Mouse (Mus musculus): Measurements from ENCODE around the gene Zfp408. TPM values are rescaled to one million over a fixed set of nuclear protein-coding genes. Genes with fewer than 3 reads are reported as not detected.

Zfp408 gene
- polyA plus RNA-seq (2014; fragmentation: Nextera tagmentation; extraction: Ambion mirVana): 7.4 and 12.5 TPM in 2 replicates

- ATAC-seq (ENCODE audit: low FRiP score, low TSS enrichment): peak; percentile 90
- H3K27ac ChIP-seq (ENCODE audit: low read depth, low read length): peak within 1 kb of the TSS; percentile 82
- H3K9me3 ChIP-seq (ENCODE audit: control insufficient read depth, low read length): no peaks in the 10 kb centered on the region
- H3K4me2 ChIP-seq (replicated peaks; ENCODE audit: low read depth, low read length): peak within 1 kb of the TSS; percentile 87
- peaks cover 26% of the 10 kb centered on the region for H3K4me1 ChIP-seq (ENCODE audit: control insufficient read depth, insufficient read depth, low read length)
- H3K27me3 ChIP-seq (ENCODE audit: control insufficient read depth, insufficient read depth, low read length): no peaks in the 10 kb centered on the region
- WGBS: under 1% methylated on average over 44 of the region's 44 CpGs
- H3K9ac ChIP-seq (ENCODE audit: low read depth, low read length): peak within 1 kb of the TSS; percentile 82
- H3K36me3 ChIP-seq (ENCODE audit: control insufficient read depth, insufficient read depth, low read length): peaks cover 42% of the 10 kb centered on the region
- H3K4me3 ChIP-seq (ENCODE audit: low read length): peak within 1 kb of the TSS; percentile 89
These were observed at the start of gene Zfp408, which contains the start of gene Arhgap1 for GRCm38 (mm10) chr2:91649553-91650359. Zfp408 (minus strand) TSS chr2:91649791. Arhgap1 (plus strand) TSS chr2:91649860.

DNA sequence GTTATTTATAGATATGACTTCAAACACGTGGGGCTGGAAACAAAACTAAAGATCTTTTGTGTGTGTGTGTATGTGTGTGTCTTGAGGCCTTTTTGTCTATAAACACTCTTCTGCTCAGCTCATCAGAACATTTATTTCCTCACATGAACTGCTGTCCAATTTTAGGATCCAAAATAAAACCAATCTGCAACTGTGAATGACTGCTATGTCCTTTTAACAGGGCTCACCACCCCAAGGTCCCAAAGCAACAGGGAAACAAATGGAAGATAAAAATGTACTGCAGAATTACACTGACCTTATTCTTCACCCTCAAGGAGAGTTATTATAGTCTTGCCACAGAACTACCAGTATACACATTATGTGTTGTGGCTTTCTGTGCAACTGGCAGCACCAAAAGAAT is 49.6 kb upstream of the Zfp408 start:
- no peaks in the 10 kb centered on the region for H3K27me3 ChIP-seq (ENCODE audit: control insufficient read depth, insufficient read depth, low read length)
- no peak overlapping the region for H3K27ac ChIP-seq (ENCODE audit: low read depth, low read length)
- H3K4me2 ChIP-seq (replicated peaks; ENCODE audit: low read depth, low read length): no peak overlapping the region
- no peak overlapping the region for H3K4me3 ChIP-seq (ENCODE audit: low read length)
- WGBS: 70% methylated on average over 1 of the region's 1 CpGs
- no peak overlapping the region for H3K9ac ChIP-seq (ENCODE audit: low read depth, low read length)
- no peak for ATAC-seq (ENCODE audit: low FRiP score, low TSS enrichment)
- no peaks in the 10 kb centered on the region for H3K4me1 ChIP-seq (ENCODE audit: control insufficient read depth, insufficient read depth, low read length)
- no peaks in the 10 kb centered on the region for H3K9me3 ChIP-seq (ENCODE audit: control insufficient read depth, low read length)
- H3K36me3 ChIP-seq (ENCODE audit: control insufficient read depth, insufficient read depth, low read length): peaks cover 8% of the 10 kb centered on the region; the same call in 1 of the 2 replicates

GRCm38 (mm10) chr2:91696225-91696590 is 46.6 kb upstream of the Zfp408 start:
- WGBS: 90% methylated on average over 1 of the region's 1 CpGs
- Histone ChIP-seq H3K4me2 (replicated peaks; ENCODE audit: low read depth, low read length) (no peak overlapping the region), H3K4me3 (ENCODE audit: low read length) (no peak overlapping the region), H3K36me3 (ENCODE audit: control insufficient read depth, insufficient read depth, low read length) (peaks cover 13% of the 10 kb centered on the region; the same call in 1 of the 2 replicates), H3K9me3 (ENCODE audit: control insufficient read depth, low read length) (no peaks in the 10 kb centered on the region), H3K27me3 (ENCODE audit: control insufficient read depth, insufficient read depth, low read length) (no peaks in the 10 kb centered on the region), H3K9ac (ENCODE audit: low read depth, low read length) (no peak overlapping the region), H3K27ac (ENCODE audit: low read depth, low read length) (no peak overlapping the region), H3K4me1 (ENCODE audit: control insufficient read depth, insufficient read depth, low read length) (no peaks in the 10 kb centered on the region)
- ATAC-seq (ENCODE audit: low FRiP score, low TSS enrichment): no peak

DNA sequence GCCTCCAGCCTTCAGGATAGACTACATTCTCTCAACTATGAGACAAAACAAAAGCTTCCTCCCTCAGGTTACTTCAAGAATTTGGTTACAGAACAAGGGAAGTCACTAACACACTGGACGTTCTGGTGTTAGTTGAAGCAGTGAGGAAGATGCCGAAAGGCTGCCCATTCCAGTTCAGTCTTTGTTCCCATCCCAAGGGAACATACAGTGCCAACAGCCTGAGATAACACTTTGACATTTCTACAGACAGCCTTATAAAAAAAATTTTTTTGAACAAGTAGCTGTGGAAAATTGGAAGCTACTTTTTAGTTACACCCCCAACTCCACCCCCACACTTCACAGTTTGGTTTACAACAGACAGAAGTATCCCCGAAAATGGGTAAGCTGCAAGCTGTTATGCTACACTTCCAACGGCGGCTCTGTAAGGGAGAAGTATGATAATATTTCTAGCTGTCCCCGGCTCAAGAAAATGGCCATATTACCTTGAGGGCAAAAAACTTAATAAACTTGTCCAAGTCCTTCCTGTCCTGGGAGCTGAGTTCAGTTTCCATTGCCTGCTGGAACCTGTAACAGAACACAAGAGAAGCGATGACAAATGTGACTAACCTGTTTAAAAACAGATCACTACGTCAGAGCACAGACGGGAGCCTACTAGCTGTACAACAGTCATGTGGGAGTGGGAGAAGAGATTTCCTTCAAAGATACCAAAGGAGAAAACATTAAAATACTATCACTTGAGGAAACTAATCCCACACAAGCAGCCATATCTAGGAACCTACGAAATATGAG is 46.0 kb upstream of the Zfp408 start:
- Histone ChIP-seq H3K9me3 (ENCODE audit: control insufficient read depth, low read length) (no peaks in the 10 kb centered on the region), H3K4me1 (ENCODE audit: control insufficient read depth, insufficient read depth, low read length) (no peaks in the 10 kb centered on the region), H3K27ac (ENCODE audit: low read depth, low read length) (no peak overlapping the region), H3K36me3 (ENCODE audit: control insufficient read depth, insufficient read depth, low read length) (peaks cover 16% of the 10 kb centered on the region), H3K9ac (ENCODE audit: low read depth, low read length) (no peak overlapping the region), H3K27me3 (ENCODE audit: control insufficient read depth, insufficient read depth, low read length) (no peaks in the 10 kb centered on the region), H3K4me2 (replicated peaks; ENCODE audit: low read depth, low read length) (no peak overlapping the region), H3K4me3 (ENCODE audit: low read length) (no peak overlapping the region)
- ATAC-seq (ENCODE audit: low FRiP score, low TSS enrichment): no peak
- WGBS: 87% methylated on average over 10 of the region's 10 CpGs

- WGBS: 89% methylated on average over 7 of the region's 7 CpGs
- Histone ChIP-seq H3K27ac (ENCODE audit: low read depth, low read length) (no peak overlapping the region), H3K4me1 (ENCODE audit: control insufficient read depth, insufficient read depth, low read length) (no peaks in the 10 kb centered on the region), H3K27me3 (ENCODE audit: control insufficient read depth, insufficient read depth, low read length) (no peaks in the 10 kb centered on the region), H3K4me2 (replicated peaks; ENCODE audit: low read depth, low read length) (no peak overlapping the region), H3K9ac (ENCODE audit: low read depth, low read length) (no peak overlapping the region), H3K36me3 (ENCODE audit: control insufficient read depth, insufficient read depth, low read length) (peaks cover 34% of the 10 kb centered on the region), H3K9me3 (ENCODE audit: control insufficient read depth, low read length) (no peaks in the 10 kb centered on the region), H3K4me3 (ENCODE audit: low read length) (no peak overlapping the region)
- ATAC-seq (ENCODE audit: low FRiP score, low TSS enrichment): no peak
These were observed 39.9 kb upstream of the Zfp408 start for GRCm38 (mm10) chr2:91689452-91689851.

GRCm38 (mm10) chr2:91683919-91684318 is 34.3 kb upstream of the Zfp408 start:
- Histone ChIP-seq H3K4me2 (replicated peaks; ENCODE audit: low read depth, low read length) (no peak overlapping the region), H3K36me3 (ENCODE audit: control insufficient read depth, insufficient read depth, low read length) (peaks cover 51% of the 10 kb centered on the region), H3K27me3 (ENCODE audit: control insufficient read depth, insufficient read depth, low read length) (no peaks in the 10 kb centered on the region), H3K27ac (ENCODE audit: low read depth, low read length) (no peak overlapping the region), H3K4me3 (ENCODE audit: low read length) (no peak overlapping the region), H3K9me3 (ENCODE audit: control insufficient read depth, low read length) (no peaks in the 10 kb centered on the region), H3K4me1 (ENCODE audit: control insufficient read depth, insufficient read depth, low read length) (no peaks in the 10 kb centered on the region), H3K9ac (ENCODE audit: low read depth, low read length) (no peak overlapping the region)
- ATAC-seq (ENCODE audit: low FRiP score, low TSS enrichment): no peak
- WGBS: 80% methylated on average over 8 of the region's 8 CpGs

DNA sequence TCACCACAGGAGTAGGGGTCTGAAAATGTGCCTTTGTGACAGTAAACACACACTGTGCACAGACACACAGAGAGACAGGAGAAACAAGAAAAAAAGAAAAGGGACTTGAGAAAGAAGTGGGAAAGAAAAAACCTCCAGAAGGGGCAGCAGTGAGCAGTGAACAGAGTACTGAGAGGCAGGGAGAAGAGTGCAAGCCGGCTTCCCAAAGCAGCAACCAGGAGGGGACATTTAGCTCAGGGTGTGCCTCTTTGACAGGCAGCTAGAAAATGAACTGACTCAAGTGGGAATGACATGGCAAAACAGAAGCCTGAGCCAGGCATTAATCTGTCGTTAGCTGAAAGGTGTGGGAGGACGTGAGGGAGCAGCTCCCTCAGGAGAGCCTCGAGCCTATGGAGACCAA is 33.3 kb upstream of the Zfp408 start:
- no peak overlapping the region for H3K9ac ChIP-seq (ENCODE audit: low read depth, low read length)
- no peak for ATAC-seq (ENCODE audit: low FRiP score, low TSS enrichment)
- no peak overlapping the region for H3K4me3 ChIP-seq (ENCODE audit: low read length)
- no peak overlapping the region for H3K27ac ChIP-seq (ENCODE audit: low read depth, low read length)
- 33% methylated on average over 4 of the region's 4 CpGs for WGBS
- no peaks in the 10 kb centered on the region for H3K9me3 ChIP-seq (ENCODE audit: control insufficient read depth, low read length)
- no peaks in the 10 kb centered on the region for H3K4me1 ChIP-seq (ENCODE audit: control insufficient read depth, insufficient read depth, low read length)
- H3K27me3 ChIP-seq (ENCODE audit: control insufficient read depth, insufficient read depth, low read length): no peaks in the 10 kb centered on the region
- peaks cover 47% of the 10 kb centered on the region for H3K36me3 ChIP-seq (ENCODE audit: control insufficient read depth, insufficient read depth, low read length)
- no peak overlapping the region for H3K4me2 ChIP-seq (replicated peaks; ENCODE audit: low read depth, low read length)

GRCm38 (mm10) chr2:91676961-91677360 is 27.4 kb upstream of the Zfp408 start:
- Histone ChIP-seq H3K4me2 (replicated peaks; ENCODE audit: low read depth, low read length) (no peak overlapping the region), H3K9me3 (ENCODE audit: control insufficient read depth, low read length) (no peaks in the 10 kb centered on the region), H3K4me3 (ENCODE audit: low read length) (no peak overlapping the region), H3K27me3 (ENCODE audit: control insufficient read depth, insufficient read depth, low read length) (no peaks in the 10 kb centered on the region), H3K27ac (ENCODE audit: low read depth, low read length) (no peak overlapping the region), H3K4me1 (ENCODE audit: control insufficient read depth, insufficient read depth, low read length) (no peaks in the 10 kb centered on the region), H3K9ac (ENCODE audit: low read depth, low read length) (no peak overlapping the region), H3K36me3 (ENCODE audit: control insufficient read depth, insufficient read depth, low read length) (peaks cover 63% of the 10 kb centered on the region)
- peak; percentile 56; the same call in 1 of the 2 replicates for ATAC-seq (ENCODE audit: low FRiP score, low TSS enrichment)

DNA sequence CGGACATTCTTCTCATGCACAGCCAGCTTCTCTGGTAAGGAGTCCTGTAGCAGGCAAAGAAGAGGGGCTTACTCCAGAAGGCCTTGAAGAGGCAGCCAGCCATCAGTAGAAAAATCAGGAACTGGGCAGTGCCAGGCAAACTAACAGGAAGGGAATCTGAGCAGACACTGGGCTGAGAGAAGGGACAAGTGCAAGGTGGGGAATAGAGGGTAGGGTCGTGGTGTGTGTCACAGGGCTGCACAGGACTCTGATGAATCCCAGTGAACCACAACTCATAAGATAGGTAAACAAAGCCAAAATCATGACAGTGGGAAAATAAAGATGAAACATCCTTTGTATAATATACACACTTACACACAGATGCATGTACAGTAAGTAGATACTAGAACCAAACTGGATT is 26.8 kb upstream of the Zfp408 start:
- ATAC-seq (ENCODE audit: low FRiP score, low TSS enrichment): peak; percentile 58; the same call in 1 of the 2 replicates
- peak overlapping the region; percentile 38; the same call in 1 of the 2 replicates for H3K27ac ChIP-seq (ENCODE audit: low read depth, low read length)
- peaks cover 60% of the 10 kb centered on the region for H3K36me3 ChIP-seq (ENCODE audit: control insufficient read depth, insufficient read depth, low read length)
- no peaks in the 10 kb centered on the region for H3K4me1 ChIP-seq (ENCODE audit: control insufficient read depth, insufficient read depth, low read length)
- 51% methylated on average over 2 of the region's 2 CpGs for WGBS
- H3K9ac ChIP-seq (ENCODE audit: low read depth, low read length): no peak overlapping the region
- no peak overlapping the region for H3K4me2 ChIP-seq (replicated peaks; ENCODE audit: low read depth, low read length)
- no peaks in the 10 kb centered on the region for H3K27me3 ChIP-seq (ENCODE audit: control insufficient read depth, insufficient read depth, low read length)
- no peak overlapping the region for H3K4me3 ChIP-seq (ENCODE audit: low read length)
- H3K9me3 ChIP-seq (ENCODE audit: control insufficient read depth, low read length): no peaks in the 10 kb centered on the region
